Mouse (Mus musculus) right cerebral cortex, postnatal 25 days (tissue): Measurements from ENCODE around the gene Fbln7.
A peak's percentile ranks its signal among the peaks of the same experiment; 100 is the strongest.

Experiments used
- DNase-seq: peaks from one replicate; pipeline ENCODE4 v3.0.0; 2022

Gene Fbln7

DNA sequence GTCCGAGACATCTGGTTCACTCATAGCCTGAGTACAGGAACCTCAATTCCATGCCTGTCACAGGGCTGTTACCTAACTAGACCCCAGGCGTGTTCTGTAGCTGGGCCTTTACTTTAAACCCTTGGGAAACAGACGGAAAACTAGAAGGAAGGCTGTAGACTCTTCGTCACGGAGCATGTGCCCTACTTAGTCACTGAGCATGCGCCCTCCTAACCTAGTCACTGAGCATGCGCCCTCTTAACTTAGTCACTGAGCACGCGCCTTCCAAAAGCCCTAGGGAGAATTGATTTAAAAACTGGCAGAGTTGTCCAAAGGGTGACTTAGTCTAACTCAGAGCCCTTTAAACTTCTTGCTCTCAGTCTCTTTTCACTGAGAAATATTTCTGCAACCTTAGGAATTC is at the start of gene Fbln7:
TSS of gene Fbln7 (plus strand) at position 346 of the 400 bp plus-strand sequence.
- DNase-seq, result no peak

DNA sequence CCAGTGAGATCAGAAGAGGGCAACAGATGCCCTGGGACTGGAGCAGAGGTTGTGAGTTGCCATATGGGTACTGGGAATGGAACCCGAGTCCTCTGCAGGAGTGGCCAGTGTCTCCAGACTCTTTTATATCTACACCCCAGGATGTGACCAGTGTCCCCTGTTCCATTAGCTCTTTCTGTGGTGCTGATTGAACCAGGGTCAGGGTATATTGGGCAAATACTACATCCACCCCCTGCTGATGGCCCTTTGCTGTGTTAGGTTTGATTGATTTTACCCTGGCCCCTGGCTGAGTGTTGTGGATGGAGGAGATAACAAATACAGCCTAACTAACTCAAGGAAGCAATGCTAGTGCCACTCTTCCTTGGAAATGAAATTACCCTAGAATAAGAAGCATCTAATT is 46.5 kb upstream of the Fbln7 start:
- no peak for DNase-seq

- DNase-seq, result no peak
These were observed 45.9 kb upstream of the Fbln7 start for GRCm38 (mm10) chr2:128816916-128817315.

GRCm38 (mm10) chr2:128817387-128817785 is 45.4 kb upstream of the Fbln7 start:
- DNase-seq, result no peak

DNA sequence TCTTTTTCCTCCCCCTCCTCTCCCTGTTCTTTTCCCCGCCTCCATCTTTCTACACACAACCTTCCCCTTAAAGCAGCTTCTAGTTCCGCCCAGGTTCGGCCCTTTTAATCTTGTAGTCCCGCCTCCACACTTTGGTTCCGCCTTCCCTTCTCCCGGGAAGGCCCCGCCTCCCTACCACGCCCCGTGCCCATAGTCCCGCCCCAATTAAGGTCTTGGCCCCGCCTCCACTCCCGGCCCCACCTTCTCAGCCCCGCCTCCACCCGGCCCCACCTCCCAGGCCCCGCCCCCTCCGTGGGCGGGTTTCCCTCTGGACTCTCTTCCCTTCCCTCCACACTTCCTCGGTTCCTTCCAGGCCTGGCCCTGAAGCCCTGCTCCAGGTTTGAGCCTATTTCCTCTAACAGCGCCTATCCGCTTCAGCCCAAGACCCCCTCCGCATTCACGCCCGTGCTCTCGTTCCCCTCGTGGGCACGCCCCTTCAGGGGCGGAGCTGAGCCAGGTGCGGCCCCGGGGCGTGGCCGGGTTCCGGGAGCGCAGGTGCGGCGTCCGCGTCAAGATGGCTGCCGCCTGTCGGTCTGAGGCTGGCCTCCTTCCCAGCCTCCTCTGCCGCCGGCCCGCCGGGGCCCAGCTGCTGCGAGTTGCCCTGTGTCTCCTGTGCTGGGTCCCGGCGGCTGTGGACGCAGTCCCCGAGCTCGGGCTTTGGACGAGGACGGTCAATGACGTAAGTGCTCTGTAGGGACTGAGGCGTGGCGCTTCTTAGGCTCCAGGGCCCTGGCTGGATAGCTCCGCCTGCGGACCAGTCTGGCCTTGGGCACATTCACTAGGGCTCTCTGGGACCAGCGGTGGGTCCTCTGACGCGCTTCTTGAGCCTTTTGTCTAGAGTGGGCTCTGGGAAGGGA is 44.7 kb upstream of the Fbln7 start, which contains the start of gene Tmem87b:
TSS of gene Tmem87b (plus strand) at position 333 of the 896 bp plus-strand sequence.
- DNase-seq, result peak; percentile 96

GRCm38 (mm10) chr2:128818956-128819643 is 43.7 kb upstream of the Fbln7 start:
- DNase-seq, result no peak

DNA sequence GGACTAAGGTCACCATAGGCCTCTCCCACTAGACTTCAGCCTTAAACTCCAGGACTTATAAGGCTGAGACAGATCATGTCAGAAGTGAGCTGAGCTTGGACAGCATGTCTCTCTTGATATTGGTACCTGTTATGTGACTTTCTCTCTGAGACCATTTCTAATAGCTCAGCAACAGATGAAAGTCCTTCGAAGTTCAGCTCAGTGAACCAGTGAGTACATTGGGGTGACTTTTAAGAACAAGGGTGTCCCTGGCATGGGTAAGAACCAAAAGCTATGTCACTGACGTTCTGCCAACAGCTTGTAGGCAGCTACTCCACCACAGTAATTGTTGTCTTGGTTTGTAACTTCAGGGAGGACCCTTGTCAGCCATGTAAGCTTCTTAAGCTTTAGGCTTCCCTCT is 42.1 kb upstream of the Fbln7 start:
- DNase-seq, result no peak

DNA sequence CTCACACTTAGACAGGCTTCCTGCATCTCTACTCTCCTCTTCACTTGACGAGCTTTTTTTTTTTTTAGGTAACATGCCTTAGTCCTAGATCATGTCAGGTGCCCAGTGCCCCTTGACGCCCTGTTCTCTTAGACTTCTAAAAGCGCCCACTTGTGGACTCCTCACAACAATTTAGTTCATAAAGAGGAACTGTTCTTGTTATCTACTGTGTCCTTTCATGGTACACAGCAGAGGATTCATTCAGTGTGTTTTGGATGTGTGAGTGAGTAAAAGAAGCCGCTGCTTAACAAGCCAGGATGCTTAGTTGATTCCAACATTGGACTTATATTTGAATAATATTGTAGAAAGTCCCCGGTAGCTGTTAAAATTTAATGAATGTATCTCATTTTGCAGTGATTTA is 38.9 kb upstream of the Fbln7 start:
- DNase-seq, result no peak

GRCm38 (mm10) chr2:128827787-128828186 is 35.0 kb upstream of the Fbln7 start:
- no peak for DNase-seq

DNA sequence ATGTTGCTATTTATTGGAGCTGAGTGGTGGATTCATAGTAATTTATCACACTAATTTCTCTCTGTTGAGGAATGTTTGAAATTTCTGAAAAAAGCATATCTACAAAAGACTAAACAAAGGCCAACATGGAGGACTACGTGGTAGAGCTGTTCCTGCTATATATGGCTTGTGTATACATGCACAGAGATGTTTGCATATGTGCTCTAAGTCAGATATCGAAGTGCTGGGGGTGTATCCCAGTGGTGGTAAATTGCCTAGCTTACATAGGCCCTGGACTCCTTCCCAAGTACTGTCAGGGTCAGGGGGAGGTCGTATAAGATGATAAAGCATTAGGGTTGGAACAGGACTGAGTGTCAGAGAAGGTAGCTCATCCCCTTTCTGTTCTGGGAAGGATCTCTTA is 30.2 kb upstream of the Fbln7 start:
- DNase-seq, result no peak

- DNase-seq, result no peak
These were observed 29.7 kb upstream of the Fbln7 start for GRCm38 (mm10) chr2:128833035-128833434.

GRCm38 (mm10) chr2:128833435-128833834 is 29.3 kb upstream of the Fbln7 start:
- DNase-seq, result no peak

DNA sequence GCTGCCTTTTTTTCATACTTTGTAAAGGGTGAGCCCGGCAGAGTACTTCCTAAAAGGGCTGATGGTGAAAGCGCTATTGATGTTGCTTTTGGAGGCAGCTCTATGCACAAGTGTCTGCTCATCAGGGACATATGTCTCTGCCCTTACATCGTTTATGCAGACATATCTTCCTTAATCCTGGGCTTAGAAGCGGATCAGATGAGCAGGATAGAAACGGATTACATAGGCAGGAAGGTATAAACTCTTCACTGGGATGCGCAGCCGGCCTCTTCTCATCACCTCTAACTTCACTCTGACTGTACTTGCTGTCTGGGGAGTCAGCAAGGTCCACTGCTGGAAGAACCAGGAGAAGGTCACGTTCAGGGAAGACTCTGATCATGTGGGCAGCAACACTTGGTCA is 25.2 kb upstream of the Fbln7 start:
- DNase-seq, result no peak

DNA sequence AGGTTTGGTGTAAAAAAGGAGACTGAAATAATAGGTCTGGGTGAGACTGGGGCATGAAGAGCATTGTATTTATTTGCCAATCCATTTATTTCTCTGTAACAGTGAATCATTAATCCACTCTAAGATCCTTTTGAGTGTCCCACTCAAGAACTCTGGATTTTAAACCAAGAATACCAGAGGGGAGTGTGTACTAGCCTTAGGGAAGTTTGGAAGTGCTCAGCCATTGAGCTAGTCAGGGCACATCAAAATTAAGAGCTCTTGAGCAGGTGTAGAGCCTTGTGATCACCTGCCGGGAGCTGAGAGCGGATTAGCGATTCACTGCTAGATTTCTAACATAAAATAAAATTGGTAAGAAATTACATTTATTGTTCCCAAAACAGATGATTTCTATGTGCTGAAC is 24.2 kb upstream of the Fbln7 start:
- no peak for DNase-seq

- DNase-seq, result no peak
These were observed 23.3 kb upstream of the Fbln7 start for GRCm38 (mm10) chr2:128839501-128839900.

DNA sequence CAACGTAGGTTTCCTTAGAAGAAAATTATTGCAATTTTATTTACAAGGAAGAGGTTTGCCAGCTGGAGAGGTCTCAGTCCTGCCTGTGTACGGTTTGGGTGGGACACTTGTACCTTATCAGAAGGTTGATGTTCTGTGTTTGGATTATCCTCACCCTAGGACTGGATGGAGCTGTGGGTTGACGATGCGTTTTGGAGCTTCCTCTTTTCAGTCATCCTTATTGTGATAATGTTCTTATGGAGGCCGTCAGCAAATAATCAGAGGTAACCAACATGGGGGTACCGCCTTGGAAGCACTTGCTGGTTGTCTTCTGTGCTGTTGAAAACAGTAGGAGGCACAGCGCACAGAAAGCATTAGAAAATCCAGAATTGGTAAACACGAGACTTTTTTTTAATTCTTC is 20.3 kb upstream of the Fbln7 start:
- DNase-seq, result no peak

DNA sequence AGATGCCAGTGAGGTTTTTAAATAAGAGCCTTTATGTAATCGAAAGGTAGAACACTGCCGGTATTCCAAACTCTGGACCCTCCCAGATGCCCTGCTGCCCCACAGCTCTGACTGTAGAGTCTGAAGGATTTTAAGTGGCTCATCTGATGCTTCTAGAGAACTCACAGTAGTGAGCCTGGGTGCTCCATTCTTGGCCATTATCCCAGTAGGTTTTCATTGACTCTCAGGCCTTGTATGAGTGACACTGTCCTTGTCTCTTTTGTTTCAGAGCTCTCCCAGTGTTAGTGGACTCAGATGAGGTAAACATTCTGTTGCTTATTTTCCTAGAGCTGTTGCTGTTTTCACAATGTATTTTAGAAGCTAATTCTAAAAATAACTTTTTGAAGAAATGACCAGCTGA is 12.7 kb upstream of the Fbln7 start:
- DNase-seq, result no peak

DNA sequence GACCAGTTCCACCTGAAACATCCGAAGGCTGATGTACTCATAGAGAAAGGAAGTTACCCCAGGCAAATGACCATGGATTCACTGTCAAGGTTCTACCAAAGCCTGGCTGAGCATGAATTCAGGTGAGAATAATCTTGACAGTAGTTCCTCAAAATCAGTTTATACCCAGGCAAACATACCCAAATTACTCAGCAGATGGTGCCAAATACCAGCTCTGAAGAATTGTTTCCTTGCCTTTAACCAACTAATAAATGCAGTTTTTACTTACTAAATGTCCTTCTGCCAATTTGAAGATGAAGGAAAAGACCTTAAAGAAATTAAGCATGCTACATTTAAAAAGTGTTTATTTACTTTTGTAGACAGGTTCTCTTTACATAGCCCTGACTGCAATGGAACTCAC is 6.1 kb upstream of the Fbln7 start:
- DNase-seq, result no peak

- DNase-seq, result no peak
These were observed 3.8 kb upstream of the Fbln7 start for GRCm38 (mm10) chr2:128858962-128859361.

DNA sequence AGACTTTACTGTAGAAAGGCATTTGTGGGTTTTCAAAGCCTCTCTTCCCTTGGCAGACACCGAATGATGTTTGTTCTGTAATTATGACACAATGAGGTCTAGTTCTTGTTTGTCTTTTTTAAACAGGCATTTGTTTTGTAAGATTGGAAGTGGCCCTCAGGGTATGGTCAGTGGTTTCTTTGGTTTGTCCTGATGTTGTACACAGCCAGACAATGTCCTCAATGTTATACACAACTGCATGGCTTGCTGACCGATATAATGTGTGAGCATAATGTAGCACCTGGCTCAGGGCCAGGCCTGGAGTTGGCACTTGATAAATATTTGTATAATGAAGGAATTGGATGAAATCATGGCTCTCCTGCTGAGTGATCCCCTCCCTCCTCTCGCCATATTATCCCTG is 2.9 kb upstream of the Fbln7 start:
- no peak for DNase-seq

GRCm38 (mm10) chr2:128863777-128864331 is 1.1 kb downstream of the Fbln7 start:
- DNase-seq, result peak; percentile 54

DNA sequence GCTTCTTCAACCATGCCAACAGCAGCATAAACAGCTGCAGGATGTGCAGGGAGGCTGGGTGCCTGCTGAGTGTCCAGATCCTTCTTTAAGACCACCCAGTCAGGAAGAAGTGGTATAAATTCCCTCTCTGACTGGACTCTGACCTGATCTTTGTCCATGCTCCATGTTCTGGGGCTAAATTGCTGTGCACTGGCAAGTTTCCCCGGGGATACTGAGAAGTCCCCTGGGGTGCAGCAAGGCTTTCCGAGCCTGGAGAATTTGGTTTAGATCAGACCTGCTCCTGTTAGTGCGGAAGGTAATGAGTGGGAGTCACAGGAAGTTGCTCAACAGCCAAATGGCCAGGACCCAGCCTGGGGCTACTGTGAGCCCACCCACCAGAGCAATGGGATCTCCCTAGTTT is 2.3 kb downstream of the Fbln7 start:
- no peak for DNase-seq

GRCm38 (mm10) chr2:128871656-128872055 is 8.9 kb downstream of the Fbln7 start:
- no peak for DNase-seq

DNA sequence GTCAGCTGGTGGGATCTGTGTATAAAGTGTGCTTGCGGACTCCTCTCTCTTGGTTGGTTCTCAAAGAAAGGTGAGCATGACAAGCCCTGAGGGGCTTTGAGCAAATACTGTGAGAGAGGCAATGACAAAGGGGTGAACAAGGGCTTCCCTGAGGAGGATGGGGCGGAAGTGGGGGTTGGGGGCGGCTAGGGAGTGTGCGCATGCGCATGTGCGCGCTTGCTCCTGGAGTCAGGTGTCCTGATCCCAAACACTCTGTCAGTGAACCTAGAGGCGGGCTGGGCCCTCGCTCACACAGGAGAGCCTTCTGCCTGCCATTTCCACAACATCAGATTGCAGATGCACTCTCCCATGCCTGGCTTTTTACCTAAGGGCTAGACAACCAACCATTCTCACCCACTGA is 9.5 kb downstream of the Fbln7 start:
- no peak for DNase-seq
